ENCODE assay signal across 15 mouse cellular contexts in the genomic region with DNA sequence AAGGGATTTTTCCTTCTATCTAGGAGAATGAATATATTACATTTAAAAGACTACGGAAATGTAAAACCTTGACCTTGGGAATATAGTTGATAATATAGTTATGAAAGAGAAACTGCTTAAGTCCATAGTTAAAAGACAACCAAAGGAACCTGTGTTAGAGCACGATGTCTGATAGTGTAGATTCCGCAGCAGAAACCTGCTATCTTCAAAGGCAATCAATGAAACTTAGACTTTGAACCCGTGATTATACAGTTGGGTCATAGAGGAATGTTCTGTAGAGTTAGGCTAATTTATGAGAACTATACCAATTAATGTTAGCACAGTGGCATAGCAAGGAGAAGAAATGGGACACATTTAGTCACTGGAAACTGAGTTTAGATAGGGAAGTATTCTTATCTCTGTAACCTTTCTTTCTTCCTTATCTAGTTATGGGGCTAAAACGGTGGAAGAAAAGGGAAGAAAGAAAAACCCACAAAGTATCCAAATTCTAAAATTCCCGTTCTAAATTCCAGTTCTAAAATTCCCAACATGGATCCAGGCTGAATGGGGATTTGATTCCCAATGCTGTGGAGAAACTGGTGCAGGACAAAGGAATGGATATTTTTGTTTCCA.
"Had no signal": no experiment of that assay in that cellular context is flagged by ENCODE, and none has a peak within 500 bp of the region (broad histone marks: within the 10 kb centered on the region; RNA-seq: fewer than 3 reads in every experiment).

No protein-coding gene starts in this region.

- H3K27me3 ChIP-seq: lung, embryonic 15.5 days; megakaryocyte, embryonic 14.5 days; midbrain, embryonic 12.5 days; midbrain, embryonic 15.5 days; neural tube, embryonic 12.5 days had no signal

- H3K27ac ChIP-seq: lung, embryonic 15.5 days; macrophage; midbrain, embryonic 12.5 days; midbrain, embryonic 15.5 days; neural tube, embryonic 12.5 days had no signal

- H3K36me3 ChIP-seq: midbrain, embryonic 15.5 days had no signal

- H3K9me3 ChIP-seq: lung, embryonic 15.5 days; midbrain, embryonic 12.5 days; midbrain, embryonic 15.5 days; neural tube, embryonic 12.5 days had no signal

- H3K9ac ChIP-seq: lung, embryonic 15.5 days; midbrain, embryonic 12.5 days; midbrain, embryonic 15.5 days; neural tube, embryonic 12.5 days had no signal

- H3K4me2 ChIP-seq: lung, embryonic 15.5 days; midbrain, embryonic 12.5 days; midbrain, embryonic 15.5 days; neural tube, embryonic 12.5 days had no signal

- H3K4me1 ChIP-seq: neural tube, embryonic 12.5 days had no signal

- H3K4me3 ChIP-seq: lung, embryonic 15.5 days; megakaryocyte, embryonic 14.5 days; midbrain, embryonic 12.5 days; midbrain, embryonic 15.5 days; neural tube, embryonic 12.5 days had no signal

- ATAC-seq: lung, postnatal 0 days; midbrain, embryonic 15.5 days had no signal

- DNase-seq: lung, adult 2 months; lung, postnatal 14 days; lung, postnatal 36 days; right cerebral cortex, postnatal 14 days; spleen, adult 18-20 months; thymus, adult 18-20 months; thymus, postnatal 14 days; thymus, postnatal 36 days had no signal
